17 mouse cellular contexts compared by ENCODE assay signal in genomic region chr9:26632891-26633650, GRCm38 (mm10).
DNase-seq lines count a peak whose midpoint lies in the region; ATAC-seq and TF ChIP-seq lines count a peak whose summit lies in the region.
"Had no signal": no experiment of that assay in that cellular context is flagged by ENCODE, and none has a peak within 500 bp of the region (broad histone marks: within the 10 kb centered on the region; RNA-seq: fewer than 3 reads in every experiment).

No protein-coding gene starts in this region.

- no peaks in the 10 kb centered on the region for H3K4me1 ChIP-seq in midbrain, postnatal 0 days (ENCODE audit: insufficient read depth, low read length)
- no peaks in the 10 kb centered on the region for H3K4me1 ChIP-seq in midbrain, embryonic 16.5 days (ENCODE audit: control insufficient read depth, insufficient read depth, low read length)
- H3K4me1 ChIP-seq: embryonic facial prominence, embryonic 12.5 days; hindbrain, embryonic 12.5 days; limb, embryonic 13.5 days; midbrain, embryonic 15.5 days; neural tube, embryonic 13.5 days had no signal

- TF ChIP-seq CTCF in midbrain, postnatal 0 days (IDR thresholded peaks at IDR 0.05), result peak; percentile 56

- no peak overlapping the region for H3K4me3 ChIP-seq in midbrain, postnatal 0 days (ENCODE audit: low read depth, low read length)
- no peak overlapping the region for H3K4me3 ChIP-seq in midbrain, embryonic 16.5 days (ENCODE audit: low read depth, low read length)
- H3K4me3 ChIP-seq: embryonic facial prominence, embryonic 12.5 days; hindbrain, embryonic 12.5 days; limb, embryonic 13.5 days; midbrain, embryonic 15.5 days; neural tube, embryonic 13.5 days had no signal

- 91% methylated on average over 8 of the region's 8 CpGs for WGBS in midbrain, postnatal 0 days
- 93% methylated on average over 8 of the region's 8 CpGs for WGBS in midbrain, embryonic 16.5 days

- no peak overlapping the region for H3K27ac ChIP-seq in midbrain, postnatal 0 days (ENCODE audit: low read depth, low read length)
- H3K27ac ChIP-seq in midbrain, embryonic 16.5 days (ENCODE audit: low read length), result no peak overlapping the region
- H3K27ac ChIP-seq: embryonic facial prominence, embryonic 12.5 days; hindbrain, embryonic 12.5 days; limb, embryonic 13.5 days; midbrain, embryonic 15.5 days; neural tube, embryonic 13.5 days had no signal

- ATAC-seq in midbrain, postnatal 0 days (ENCODE audit: low FRiP score), result no peak
- ATAC-seq in midbrain, embryonic 16.5 days, result no peak
- ATAC-seq: midbrain, embryonic 15.5 days had no signal

- DNase-seq in midbrain, postnatal 0 days (ENCODE audit: low spot score), result peak; percentile 8
- DNase-seq in frontal cortex, postnatal 36 days (ENCODE audit: low spot score in 2 of 2), result peak; percentile 68 to 82
- peak; percentile 78 for DNase-seq in right cerebral cortex, adult 18-20 months
- no peak for DNase-seq in yolk sac, embryonic 10.5 days (ENCODE audit: low spot score)
- no peak for DNase-seq in adrenal gland, postnatal 36 days
- DNase-seq in cerebellum, postnatal 36 days, result no peak
- DNase-seq: cerebellum, adult 8-10 months; gastrocnemius, postnatal 36 days; kidney, adult 11 months; lung, adult 18-20 months; thymus, adult 2 months had no signal

- no peak overlapping the region for H3K4me2 ChIP-seq in midbrain, postnatal 0 days (ENCODE audit: low read depth, low read length, poor library complexity, severe bottlenecking)
- H3K4me2 ChIP-seq in midbrain, embryonic 16.5 days (ENCODE audit: low read length), result no peak overlapping the region
- H3K4me2 ChIP-seq: embryonic facial prominence, embryonic 12.5 days; hindbrain, embryonic 12.5 days; limb, embryonic 13.5 days; midbrain, embryonic 15.5 days; neural tube, embryonic 13.5 days had no signal

- no peaks in the 10 kb centered on the region for H3K36me3 ChIP-seq in midbrain, postnatal 0 days (ENCODE audit: insufficient read depth, low read length)
- H3K36me3 ChIP-seq in midbrain, embryonic 16.5 days (ENCODE audit: control insufficient read depth, insufficient read depth, low read length), result no peaks in the 10 kb centered on the region
- H3K36me3 ChIP-seq: embryonic facial prominence, embryonic 12.5 days; hindbrain, embryonic 12.5 days; limb, embryonic 13.5 days; midbrain, embryonic 15.5 days; neural tube, embryonic 13.5 days had no signal

- no peaks in the 10 kb centered on the region for H3K27me3 ChIP-seq in midbrain, postnatal 0 days (ENCODE audit: insufficient read depth, low read length)
- no peaks in the 10 kb centered on the region for H3K27me3 ChIP-seq in midbrain, embryonic 16.5 days (ENCODE audit: control insufficient read depth, insufficient read depth, low read depth, low read length)
- H3K27me3 ChIP-seq: embryonic facial prominence, embryonic 12.5 days; hindbrain, embryonic 12.5 days; limb, embryonic 13.5 days; midbrain, embryonic 15.5 days; neural tube, embryonic 13.5 days had no signal

- no peak overlapping the region for H3K9ac ChIP-seq in midbrain, postnatal 0 days (replicated peaks; ENCODE audit: low read length, poor library complexity, severe bottlenecking)
- H3K9ac ChIP-seq in midbrain, embryonic 16.5 days (ENCODE audit: low read depth, low read length), result no peak overlapping the region
- H3K9ac ChIP-seq: embryonic facial prominence, embryonic 12.5 days; hindbrain, embryonic 12.5 days; limb, embryonic 13.5 days; midbrain, embryonic 15.5 days; neural tube, embryonic 13.5 days had no signal

- H3K9me3 ChIP-seq in midbrain, postnatal 0 days (ENCODE audit: low read length), result no peaks in the 10 kb centered on the region
- H3K9me3 ChIP-seq in midbrain, embryonic 16.5 days (replicated peaks; ENCODE audit: control insufficient read depth, low read length, poor library complexity, severe bottlenecking), result no peaks in the 10 kb centered on the region
- H3K9me3 ChIP-seq: embryonic facial prominence, embryonic 12.5 days; hindbrain, embryonic 12.5 days; limb, embryonic 13.5 days; midbrain, embryonic 15.5 days; neural tube, embryonic 13.5 days had no signal

Comparison
In these comparisons a context has a peak if more than half of its experiments do, and no peak if none do; other contexts are left out.
1. DNase-seq: peak in midbrain, postnatal 0 days (single experiment), frontal cortex, postnatal 36 days (2 of 2) and right cerebral cortex, adult 18-20 months (single experiment); none in yolk sac, embryonic 10.5 days (single experiment), adrenal gland, postnatal 36 days (0 of 2) and cerebellum, postnatal 36 days (0 of 2).